Mouse (Mus musculus) erythroblast, embryonic 14.5 days (primary cell): Measurements from ENCODE around the gene Elmod2.

Experiments
- GATA1 ChIP-seq: IDR thresholded peaks from 2 replicates; pipeline ENCODE4 v1.6.1; 2012; ENCODE audit warnings: low read length, inconsistent platforms, mixed read lengths
- TAL1 ChIP-seq: IDR thresholded peaks from 3 replicates; pipeline ENCODE4 v1.6.1; 2012; ENCODE audit warnings: low read length, inconsistent platforms, mixed read lengths

- no peak for TF ChIP-seq TAL1
- no peak for TF ChIP-seq GATA1
These were observed 46.9 kb downstream of the Elmod2 start for GRCm38 (mm10) chr8:83285391-83285790.
